Mouse (Mus musculus): ENCODE data around the gene Stxbp5l. TPM values are rescaled to one million over a fixed set of nuclear protein-coding genes. Genes with fewer than 3 reads are reported as not detected.

The Stxbp5l gene
- polyA plus RNA-seq, 1 experiment from 2014 or later: 0.24 TPM

- peak; percentile 87 for DNase-seq
These were observed 275.5 kb downstream of the Stxbp5l start for GRCm38 (mm10) chr16:37109285-37109684.

DNA sequence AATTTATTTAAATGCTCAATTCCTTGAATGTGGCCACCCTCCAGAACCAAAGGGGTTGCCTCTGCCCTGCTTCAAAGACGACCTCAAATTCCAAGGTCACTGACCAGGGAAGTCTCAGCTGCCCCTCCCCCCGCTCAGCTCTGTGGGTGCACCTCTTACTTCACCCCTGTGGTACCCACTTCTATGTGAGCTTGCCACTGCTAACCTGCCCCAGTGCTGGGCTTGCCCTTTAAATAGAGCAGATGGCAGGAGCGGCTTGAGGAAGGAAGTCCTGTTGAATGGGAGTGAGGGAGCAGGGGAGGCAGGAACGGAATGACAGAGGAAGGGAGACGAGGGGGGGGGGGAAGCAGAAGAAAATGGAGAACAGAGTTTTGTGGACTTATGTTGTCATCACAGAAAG lies 276.0 kb downstream of the Stxbp5l start:
- no peak overlapping the region for H3K4me3 ChIP-seq (ENCODE audit: low read depth, low read length)
- no peaks in the 10 kb centered on the region for H3K9me3 ChIP-seq (ENCODE audit: low read depth, low read length)
- WGBS: 32% methylated on average over 5 of the region's 5 CpGs
- no peak overlapping the region for H3K9ac ChIP-seq
- ATAC-seq (ENCODE audit: insufficient read depth) (no peak), DNase-seq (no peak)
- no peak for TF ChIP-seq CTCF (IDR thresholded peaks at IDR 0.05; ENCODE audit: low read depth)
- H3K27me3 ChIP-seq (ENCODE audit: insufficient read depth, low read length): no peaks in the 10 kb centered on the region
- no peaks in the 10 kb centered on the region for H3K4me1 ChIP-seq (ENCODE audit: insufficient read depth)
- H3K27ac ChIP-seq (ENCODE audit: low read depth): no peak overlapping the region
- no peaks in the 10 kb centered on the region for H3K36me3 ChIP-seq (ENCODE audit: insufficient read depth)
- no peak overlapping the region for H3K4me2 ChIP-seq

More at GRCm38 (mm10) chr16:37109285-37109684, 275.5 kb downstream of the Stxbp5l start:
- Histone ChIP-seq H3K27ac (ENCODE audit: low read depth) (no peak overlapping the region), H3K9ac (no peak overlapping the region), H3K36me3 (ENCODE audit: insufficient read depth) (no peaks in the 10 kb centered on the region), H3K4me3 (ENCODE audit: low read depth, low read length) (no peak overlapping the region), H3K4me1 (ENCODE audit: insufficient read depth) (no peaks in the 10 kb centered on the region), H3K4me2 (no peak overlapping the region), H3K27me3 (ENCODE audit: insufficient read depth, low read length) (no peaks in the 10 kb centered on the region), H3K9me3 (ENCODE audit: low read depth, low read length) (no peaks in the 10 kb centered on the region)
- peak; percentile 92; the same call in 1 of the 2 replicates for ATAC-seq (ENCODE audit: insufficient read depth)
- TF ChIP-seq CTCF (IDR thresholded peaks at IDR 0.05; ENCODE audit: low read depth): peak; percentile 83
- WGBS: 25% methylated on average over 3 of the region's 3 CpGs

- 88% methylated on average over 4 of the region's 4 CpGs for WGBS
These were observed 290.5 kb downstream of the Stxbp5l start for GRCm38 (mm10) chr16:37094169-37094833.

DNA sequence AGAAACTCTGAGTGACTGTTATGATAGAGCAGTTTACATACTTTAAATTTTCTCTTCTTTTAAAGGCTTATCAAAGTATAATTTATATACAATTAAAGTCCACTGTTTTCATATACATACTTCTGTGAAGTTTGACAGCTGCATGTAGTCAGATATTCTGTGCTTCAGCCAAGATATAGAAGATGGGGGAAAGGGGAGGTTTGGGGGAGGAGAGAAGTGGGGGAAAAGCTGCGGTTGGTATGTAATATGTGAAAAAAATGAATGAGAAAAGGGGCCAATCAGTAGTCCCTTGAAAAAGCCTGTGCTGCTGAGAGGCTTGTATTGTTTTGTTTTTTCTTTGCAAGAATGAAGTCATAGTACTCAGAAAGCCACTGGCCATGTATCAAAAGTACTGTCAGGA lies 295.1 kb downstream of the Stxbp5l start:
- no peak for TF ChIP-seq CTCF (IDR thresholded peaks at IDR 0.05; ENCODE audit: low read depth)
- 52% methylated on average over 1 of the region's 1 CpGs for WGBS
- H3K4me3 ChIP-seq (ENCODE audit: low read depth, low read length): no peak overlapping the region
- no peaks in the 10 kb centered on the region for H3K27me3 ChIP-seq (ENCODE audit: insufficient read depth, low read length)
- no peak overlapping the region for H3K9ac ChIP-seq
- no peak overlapping the region for H3K27ac ChIP-seq (ENCODE audit: low read depth)
- ATAC-seq (ENCODE audit: insufficient read depth) (no peak), DNase-seq (peak; percentile 24)
- H3K4me2 ChIP-seq: no peak overlapping the region
- H3K4me1 ChIP-seq (ENCODE audit: insufficient read depth): no peaks in the 10 kb centered on the region
- H3K9me3 ChIP-seq (ENCODE audit: low read depth, low read length): no peaks in the 10 kb centered on the region
- H3K36me3 ChIP-seq (ENCODE audit: insufficient read depth): peaks cover 32% of the 10 kb centered on the region

More at GRCm38 (mm10) chr16:37094169-37094833, 290.5 kb downstream of the Stxbp5l start:
- Histone ChIP-seq H3K4me2 (no peak overlapping the region), H3K9ac (no peak overlapping the region), H3K4me1 (ENCODE audit: insufficient read depth) (no peaks in the 10 kb centered on the region), H3K9me3 (ENCODE audit: low read depth, low read length) (no peaks in the 10 kb centered on the region), H3K27me3 (ENCODE audit: insufficient read depth, low read length) (no peaks in the 10 kb centered on the region), H3K36me3 (ENCODE audit: insufficient read depth) (peaks cover 26% of the 10 kb centered on the region), H3K27ac (ENCODE audit: low read depth) (no peak overlapping the region), H3K4me3 (ENCODE audit: low read depth, low read length) (no peak overlapping the region)
- no peak for DNase-seq
- no peak for TF ChIP-seq CTCF (IDR thresholded peaks at IDR 0.05; ENCODE audit: low read depth)
- no peak for ATAC-seq (ENCODE audit: insufficient read depth)

DNA sequence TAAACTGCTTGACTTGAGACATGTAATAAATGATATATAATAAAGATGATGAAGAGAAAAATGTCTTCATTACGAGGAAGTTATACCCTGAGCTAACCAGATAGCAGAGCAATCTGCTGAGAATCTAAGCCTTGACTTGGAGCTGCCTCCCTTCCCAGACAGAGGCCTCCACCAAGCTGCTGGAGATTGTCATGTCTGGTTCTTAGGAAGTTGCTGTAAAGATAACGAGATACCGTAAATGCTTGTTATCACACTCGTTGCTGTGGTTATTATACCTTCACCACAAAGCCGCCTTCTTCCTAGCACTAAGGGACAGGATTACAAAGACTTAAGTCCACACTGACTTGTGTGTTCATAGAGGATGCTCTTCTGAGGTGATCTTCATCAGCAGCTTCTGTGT lies 312.4 kb downstream of the Stxbp5l start:
- WGBS: 90% methylated on average over 5 of the region's 5 CpGs

More for the DNA sequence above, 312.4 kb downstream of the Stxbp5l start:
- no peaks in the 10 kb centered on the region for H3K9me3 ChIP-seq (ENCODE audit: low read depth, low read length)
- DNase-seq: no peak
- peaks cover 37% of the 10 kb centered on the region for H3K36me3 ChIP-seq (ENCODE audit: insufficient read depth)
- H3K4me1 ChIP-seq (ENCODE audit: insufficient read depth): no peaks in the 10 kb centered on the region
- no peak for TF ChIP-seq CTCF (IDR thresholded peaks at IDR 0.05; ENCODE audit: low read depth)
- no peak overlapping the region for H3K4me3 ChIP-seq (ENCODE audit: low read depth, low read length)
- H3K27ac ChIP-seq (ENCODE audit: low read depth): no peak overlapping the region
- H3K9ac ChIP-seq: no peak overlapping the region
- no peak for ATAC-seq (ENCODE audit: insufficient read depth)
- H3K4me2 ChIP-seq: no peak overlapping the region
- no peaks in the 10 kb centered on the region for H3K27me3 ChIP-seq (ENCODE audit: insufficient read depth, low read length)

Other genes starting within 250 kb of the Stxbp5l start
- 28.9 and 29.6 TPM in 2 replicates for gene Gtf2e1, start 154.8 kb upstream of the Stxbp5l start, polyA plus RNA-seq (2014; fragmentation: Nextera tagmentation; extraction: Ambion mirVana)
- gene Rabl3, start 154.9 kb upstream of the Stxbp5l start, polyA plus RNA-seq (2014; fragmentation: Nextera tagmentation; extraction: Ambion mirVana): 24.2 and 27.8 TPM in 2 replicates
- 0.15 and 0.17 TPM in 2 replicates for gene Hgd, start 195.2 kb upstream of the Stxbp5l start, polyA plus RNA-seq (2014; fragmentation: Nextera tagmentation; extraction: Ambion mirVana)

Measured in lung, embryonic 14.5 days (tissue).